Mouse (Mus musculus) ES-E14 (cell line): ENCODE results near the gene Slc10a7. TPM values are rescaled to one million over a fixed set of nuclear protein-coding genes. Genes with fewer than 3 reads are reported as not detected.

Experiments used
- DNase-seq: peaks from one replicate; pipeline ENCODE4 v3.0.0-alpha.2; 2013; ENCODE audit warnings: low read depth, low spot score
- H3K27ac ChIP-seq: 2 replicates; pipeline ENCODE4 v1.5.1; 2012; ENCODE audit warnings: low read depth, mild to moderate bottlenecking, low read length, moderate library complexity, mixed read lengths; ENCODE audit not compliant: poor library complexity, insufficient read depth, severe bottlenecking
- H3K36me3 ChIP-seq: 2 replicates; pipeline ENCODE4 v1.6.1; 2012; ENCODE audit warnings: mild to moderate bottlenecking, low read length, moderate library complexity, mixed read lengths; ENCODE audit not compliant: control insufficient read depth, poor library complexity, insufficient read depth, severe bottlenecking
- H3K4me1 ChIP-seq, 2 experiments: fragments of 150-350 bp in 1 of 2; sonication (generic) in 1 of 2; 2 replicates each; pipeline ENCODE4 v1.6.1; 2012; ENCODE audit warnings: low read length in 2 of 2, mild to moderate bottlenecking in 1 of 2, mixed read lengths in 1 of 2; ENCODE audit not compliant: control insufficient read depth in 2 of 2, insufficient read depth in 2 of 2, poor library complexity in 1 of 2
- H3K4me3 ChIP-seq, 2 experiments: fragments of 150-350 bp in 1 of 2; sonication (generic) in 1 of 2; 2 replicates each; pipeline ENCODE4 v1.5.1; 2012; ENCODE audit warnings: low read length in 2 of 2, low read depth in 1 of 2, mild to moderate bottlenecking in 1 of 2, mixed read lengths in 1 of 2; ENCODE audit not compliant: insufficient read depth in 1 of 2, poor library complexity in 1 of 2, severe bottlenecking in 1 of 2
- H3K9ac ChIP-seq: 2 replicates; pipeline ENCODE4 v1.6.1; 2012; ENCODE audit warnings: low read depth, mild to moderate bottlenecking, low read length, mixed read lengths; ENCODE audit not compliant: poor library complexity, insufficient read depth, severe bottlenecking
- H3K9me3 ChIP-seq: fragments of 150-350 bp; sonication (generic); 2 replicates; pipeline ENCODE4 v1.6.1; 2012; ENCODE audit warnings: low read depth, mild to moderate bottlenecking, low read length; ENCODE audit not compliant: control insufficient read depth, insufficient read depth
- CHD2 ChIP-seq: IDR thresholded peaks from 2 replicates; pipeline ENCODE4 v1.6.1; 2014; ENCODE audit warnings: mild to moderate bottlenecking, low read depth, low read length, inconsistent platforms
- HCFC1 ChIP-seq: IDR thresholded peaks from 2 replicates; pipeline ENCODE4 v1.6.1; 2012; ENCODE audit warnings: low read length, inconsistent platforms, borderline replicate concordance; ENCODE audit not compliant: insufficient read depth
- MAFK ChIP-seq: IDR thresholded peaks from 2 replicates; pipeline ENCODE4 v1.6.1; 2014; ENCODE audit warnings: mild to moderate bottlenecking, low read depth, low read length, inconsistent platforms; ENCODE audit not compliant: insufficient read depth
- ZC3H11A ChIP-seq: IDR thresholded peaks from 2 replicates; pipeline ENCODE4 v1.6.1; 2012; ENCODE audit warnings: low read depth, mild to moderate bottlenecking, inconsistent platforms, low read length, borderline replicate concordance
- ZNF384 ChIP-seq: IDR thresholded peaks from 2 replicates; pipeline ENCODE4 v1.6.1; 2012; ENCODE audit warnings: low read depth, low read length, inconsistent platforms
- in situ Hi-C, 2 experiments: fragments of 600-800 bp; cut with MboI; formaldehyde crosslinking; loops; one replicate each; pipeline ENCODE4 v1.15.1; 2025; ENCODE audit warnings: low sequenced_read_pairs in 2 of 2, inconsistent platforms in 1 of 2; ENCODE audit not compliant: unreplicated experiment in 2 of 2
- total RNA-seq: library from RNA; depleted of rRNA; stranded (reverse); fragments of 300-350 nt; gene quantifications from 2 replicates; pipeline ENCODE4 v1.2.3, GENCODE M21; 2012

Gene Slc10a7
- total RNA-seq, 1 experiment, result 30.5 TPM

DNA sequence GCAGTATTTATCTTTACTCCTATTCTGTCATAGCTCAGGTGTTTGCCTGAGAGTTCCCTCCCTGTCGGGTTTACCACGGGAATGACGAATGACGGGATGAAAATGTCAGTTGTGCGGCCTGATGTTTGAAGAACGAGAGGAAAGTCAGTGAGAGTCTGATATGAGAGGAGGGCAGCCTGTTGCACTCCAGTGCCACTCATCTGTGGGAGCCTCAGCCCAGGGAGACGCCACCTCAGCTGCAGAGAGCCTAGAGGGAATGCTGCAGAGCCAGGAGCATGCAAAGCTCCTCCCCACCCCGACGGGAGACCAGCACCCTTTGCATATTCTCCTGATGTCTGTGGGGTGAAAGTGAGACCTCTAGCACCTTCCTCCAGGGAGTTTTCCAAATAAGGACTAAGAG lies 196.8 kb downstream of the Slc10a7 start:
- no peak for DNase-seq
- Histone ChIP-seq H3K4me3 (no peak overlapping the region), H3K9ac (no peak overlapping the region), H3K4me1 (peaks cover 0 to 5% of the 10 kb centered on the region in 2 experiments; a peak in 1 of 4 replicates), H3K36me3 (peaks cover 5% of the 10 kb centered on the region; the same call in 1 of the 2 replicates), H3K27ac (no peak overlapping the region), H3K9me3 (no peaks in the 10 kb centered on the region)
- TF ChIP-seq MAFK (no peak), ZNF384 (no peak), HCFC1 (no peak), CHD2 (no peak), ZC3H11A (no peak)
- in situ Hi-C loops, result no loop called here

GRCm38 (mm10) chr8:78709948-78710644 lies 200.9 kb downstream of the Slc10a7 start:
- no peak for DNase-seq
- in situ Hi-C loops, result no loop called here
- Histone ChIP-seq H3K36me3 (no peaks in the 10 kb centered on the region; the same call in 1 of the 2 replicates), H3K9me3 (no peaks in the 10 kb centered on the region), H3K9ac (no peak overlapping the region), H3K4me1 (no peaks in the 10 kb centered on the region; a peak in 1 of 4 replicates), H3K27ac (no peak overlapping the region), H3K4me3 (no peak overlapping the region)
- TF ChIP-seq HCFC1, result no peak
- no peak for TF ChIP-seq ZNF384
- no peak for TF ChIP-seq ZC3H11A
- no peak for TF ChIP-seq CHD2
- no peak for TF ChIP-seq MAFK

GRCm38 (mm10) chr8:78710961-78711360 lies 201.8 kb downstream of the Slc10a7 start:
- in situ Hi-C loops, result no loop called here
- H3K9ac ChIP-seq, result no peak overlapping the region
- no peaks in the 10 kb centered on the region; a peak in 1 of 4 replicates for H3K4me1 ChIP-seq
- H3K27ac ChIP-seq, result no peak overlapping the region
- no peaks in the 10 kb centered on the region; the same call in 1 of the 2 replicates for H3K36me3 ChIP-seq
- H3K9me3 ChIP-seq, result no peaks in the 10 kb centered on the region
- TF ChIP-seq ZC3H11A (no peak), HCFC1 (no peak), CHD2 (no peak)
- H3K4me3 ChIP-seq, result no peak overlapping the region
- no peak for DNase-seq

- H3K9ac ChIP-seq, result no peak overlapping the region
- no peak overlapping the region for H3K4me3 ChIP-seq
- no peak for DNase-seq
- H3K27ac ChIP-seq, result no peak overlapping the region
- H3K36me3 ChIP-seq, result no peaks in the 10 kb centered on the region; the same call in 1 of the 2 replicates
- in situ Hi-C loops, result no loop called here
- H3K4me1 ChIP-seq, result peaks cover 2 to 7% of the 10 kb centered on the region in 2 experiments; a peak in 2 of 4 replicates
- H3K9me3 ChIP-seq, result no peaks in the 10 kb centered on the region
- no peak for TF ChIP-seq ZNF384
- no peak for TF ChIP-seq MAFK
- no peak for TF ChIP-seq CHD2
- no peak for TF ChIP-seq HCFC1
- no peak for TF ChIP-seq ZC3H11A
Measured at GRCm38 (mm10) chr8:78714880-78715279, 205.7 kb downstream of the Slc10a7 start.
